Mouse (Mus musculus) cerebellum, adult 2 months (tissue): ENCODE measurements around the gene St6galnac3.

Experiments used
- CTCF ChIP-seq: fragments of 200-500 bp; IDR thresholded peaks from 2 replicates; pipeline ENCODE4 v1.5.1; 2011; ENCODE audit warnings: low read depth, mild to moderate bottlenecking, control low read depth, low read length, moderate library complexity, borderline replicate concordance; ENCODE audit not compliant: insufficient read depth
- POLR2A ChIP-seq: fragments of 200-500 bp; IDR thresholded peaks from 2 replicates; pipeline ENCODE4 v1.6.1; 2011; ENCODE audit warnings: low read length, control low read depth, borderline replicate concordance; ENCODE audit not compliant: insufficient read depth

DNA sequence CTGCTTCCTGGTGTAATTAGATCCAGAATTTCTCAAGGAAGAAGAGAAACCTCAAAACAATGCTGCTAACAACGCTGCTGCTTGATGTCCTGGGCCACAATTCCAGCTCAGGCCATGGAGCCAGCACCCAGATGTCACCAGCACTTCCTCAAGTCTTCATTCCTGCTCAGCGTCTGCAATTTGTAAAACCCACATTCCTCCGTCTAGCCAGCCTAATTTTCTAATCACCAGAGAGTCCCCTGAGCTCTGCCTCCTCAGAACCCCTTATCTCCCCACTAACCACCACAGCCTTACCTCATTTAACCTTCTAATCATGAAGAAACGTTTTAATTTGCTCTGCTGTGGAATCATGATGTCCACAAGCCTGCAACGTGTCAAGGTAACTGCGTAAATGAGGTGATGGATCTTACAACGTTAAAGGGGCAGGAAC, 213.8 kb downstream of the St6galnac3 start:
- no peak for TF ChIP-seq CTCF
- no peak for TF ChIP-seq POLR2A
